17 mouse cellular contexts compared by ENCODE assay signal in genomic region chr12:72748841-72749240, GRCm38 (mm10).
"Had no signal": no experiment of that assay in that cellular context is flagged by ENCODE, and none has a peak within 500 bp of the region (broad histone marks: within the 10 kb centered on the region; RNA-seq: fewer than 3 reads in every experiment).

No protein-coding gene starts in this region.

- H3K4me3 ChIP-seq: limb, embryonic 12.5 days; liver, embryonic 13.5 days; lung, embryonic 15.5 days; megakaryocyte, embryonic 14.5 days; midbrain, embryonic 15.5 days; neural tube, embryonic 13.5 days; stomach, embryonic 15.5 days had no signal

- H3K4me1 ChIP-seq: lung, embryonic 15.5 days; midbrain, embryonic 15.5 days; neural tube, embryonic 13.5 days; stomach, embryonic 15.5 days had no signal

- H3K36me3 ChIP-seq: limb, embryonic 12.5 days; liver, embryonic 13.5 days; lung, embryonic 15.5 days; midbrain, embryonic 15.5 days; neural tube, embryonic 13.5 days; stomach, embryonic 15.5 days had no signal

- H3K9ac ChIP-seq: limb, embryonic 12.5 days; liver, embryonic 13.5 days; liver, postnatal 0 days; lung, embryonic 15.5 days; midbrain, embryonic 15.5 days; neural tube, embryonic 13.5 days; stomach, embryonic 15.5 days had no signal

- H3K9me3 ChIP-seq: limb, embryonic 12.5 days; liver, embryonic 13.5 days; lung, embryonic 15.5 days; megakaryocyte, embryonic 14.5 days; midbrain, embryonic 15.5 days; neural tube, embryonic 13.5 days; stomach, embryonic 15.5 days had no signal

- H3K27ac ChIP-seq: limb, embryonic 12.5 days; liver, embryonic 13.5 days; lung, embryonic 15.5 days; macrophage; midbrain, embryonic 15.5 days; neural tube, embryonic 13.5 days; stomach, embryonic 15.5 days had no signal

- ATAC-seq: liver, postnatal 0 days; midbrain, embryonic 15.5 days had no signal

- DNase-seq: kidney, postnatal 14 days; liver; liver, embryonic 13.5 days; liver, postnatal 0 days; lung, postnatal 14 days; retina, postnatal 1 day; right cerebral cortex, postnatal 4 days; spleen, adult 18-20 months; thymus, postnatal 36 days had no signal

- H3K27me3 ChIP-seq: limb, embryonic 12.5 days; liver, embryonic 13.5 days; lung, embryonic 15.5 days; megakaryocyte, embryonic 14.5 days; midbrain, embryonic 15.5 days; neural tube, embryonic 13.5 days; stomach, embryonic 15.5 days had no signal

- H3K4me2 ChIP-seq: limb, embryonic 12.5 days; liver, embryonic 13.5 days; lung, embryonic 15.5 days; midbrain, embryonic 11.5 days; midbrain, embryonic 15.5 days; neural tube, embryonic 13.5 days; stomach, embryonic 15.5 days had no signal
